Mouse (Mus musculus) hindbrain, embryonic 13.5 days (tissue): ENCODE results near the gene Igsf6. TPM values are rescaled to one million over a fixed set of nuclear protein-coding genes. Genes with fewer than 3 reads are reported as not detected.
"Not testable (repeated sequence)": the region's sequence is repeated elsewhere in the genome, so short reads cannot be mapped to it uniquely, and the experiment has no call there.

Experiments used
- ATAC-seq: fragments of 200-750 bp; cut with Nextera tagmentation; 2 replicates; pipeline ENCODE4 v1.8.0; 2017; ENCODE audit warnings: moderate TSS enrichment; ENCODE audit not compliant: low FRiP score
- H3K27ac ChIP-seq: fragments of 300-500 bp; sonication (generic); 2 replicates; pipeline ENCODE4 v1.5.1; 2015; ENCODE audit warnings: inconsistent platforms, mild to moderate bottlenecking, moderate library complexity
- H3K27me3 ChIP-seq: fragments of 300-500 bp; sonication (generic); 2 replicates; pipeline ENCODE4 v1.6.1; 2015; ENCODE audit warnings: mild to moderate bottlenecking, inconsistent platforms
- H3K36me3 ChIP-seq: fragments of 300-500 bp; sonication (generic); 2 replicates; pipeline ENCODE4 v1.6.1; 2015; ENCODE audit warnings: mild to moderate bottlenecking, inconsistent platforms
- H3K4me1 ChIP-seq: fragments of 300-500 bp; sonication (generic); replicated peaks from 2 replicates; pipeline ENCODE4 v1.6.1; 2015; ENCODE audit warnings: inconsistent platforms
- H3K4me2 ChIP-seq: fragments of 300-500 bp; sonication (generic); 2 replicates; pipeline ENCODE4 v1.6.1; 2015; ENCODE audit warnings: inconsistent platforms, mild to moderate bottlenecking, moderate library complexity
- H3K4me3 ChIP-seq: fragments of 300-500 bp; sonication (generic); 2 replicates; pipeline ENCODE4 v1.5.1; 2015; ENCODE audit warnings: mild to moderate bottlenecking, inconsistent platforms
- H3K9ac ChIP-seq: fragments of 300-500 bp; sonication (generic); 2 replicates; pipeline ENCODE4 v1.6.1; 2015; ENCODE audit warnings: mild to moderate bottlenecking, inconsistent platforms
- H3K9me3 ChIP-seq: fragments of 300-500 bp; sonication (generic); 2 replicates; pipeline ENCODE4 v1.6.1; 2016; ENCODE audit warnings: inconsistent platforms
- WGBS: fragments of 180-500 bp; shearing (Covaris S2); methylation state at CpG from one replicate; pipeline ENCODE4 v1.1.7; 2015; 5-methylcytosine and 5-hydroxymethylcytosine counted together
- polyA plus RNA-seq: library from polyadenylated mRNA; unstranded; fragments of >200 nt; fragmentation: Nextera tagmentation; extraction: Ambion mirVana; gene quantifications from 2 replicates; pipeline ENCODE4 v1.2.1, GENCODE M21; 2015

Gene Igsf6
- polyA plus RNA-seq, 1 experiment from 2014 or later, result 1.2 TPM

GRCm38 (mm10) chr7:121045671-121046453 is 28.5 kb downstream of the Igsf6 start:
- Histone ChIP-seq H3K4me2 (no peak overlapping the region), H3K9me3 (no peaks in the 10 kb centered on the region), H3K27ac (no peak overlapping the region), H3K4me3 (no peak overlapping the region), H3K36me3 (no peaks in the 10 kb centered on the region), H3K9ac (no peak overlapping the region), H3K27me3 (no peaks in the 10 kb centered on the region), H3K4me1 (peaks cover 1% of the 10 kb centered on the region; the same call in 1 of the 2 replicates)
- WGBS, result 89% methylated on average over 6 of the region's 6 CpGs
- ATAC-seq, result no peak

- Histone ChIP-seq H3K9ac (no peak overlapping the region), H3K36me3 (no peaks in the 10 kb centered on the region), H3K27me3 (no peaks in the 10 kb centered on the region), H3K4me2 (no peak overlapping the region), H3K27ac (no peak overlapping the region), H3K4me1 (peaks cover 16% of the 10 kb centered on the region), H3K4me3 (no peak overlapping the region), H3K9me3 (no peaks in the 10 kb centered on the region)
- no peak for ATAC-seq
- 86% methylated on average over 1 of the region's 1 CpGs for WGBS
These were observed 30.1 kb downstream of the Igsf6 start for GRCm38 (mm10) chr7:121044251-121044650.

- Histone ChIP-seq H3K9ac (no peak overlapping the region), H3K9me3 (no peaks in the 10 kb centered on the region), H3K36me3 (no peaks in the 10 kb centered on the region), H3K27ac (no peak overlapping the region), H3K27me3 (no peaks in the 10 kb centered on the region), H3K4me2 (no peak overlapping the region), H3K4me1 (peaks cover 20% of the 10 kb centered on the region), H3K4me3 (no peak overlapping the region)
- WGBS, result 96% methylated on average over 1 of the region's 1 CpGs
- no peak for ATAC-seq
These were observed 30.9 kb downstream of the Igsf6 start for GRCm38 (mm10) chr7:121043510-121043909.

- H3K9ac ChIP-seq, result no peak overlapping the region
- 93% methylated on average over 3 of the region's 3 CpGs for WGBS
- no peaks in the 10 kb centered on the region for H3K36me3 ChIP-seq
- ATAC-seq, result no peak
- no peaks in the 10 kb centered on the region for H3K9me3 ChIP-seq
- no peak overlapping the region for H3K4me3 ChIP-seq
- H3K4me1 ChIP-seq, result peaks cover 23% of the 10 kb centered on the region
- no peak overlapping the region for H3K27ac ChIP-seq
- no peak overlapping the region for H3K4me2 ChIP-seq
- no peaks in the 10 kb centered on the region for H3K27me3 ChIP-seq
These were observed 31.4 kb downstream of the Igsf6 start for GRCm38 (mm10) chr7:121043004-121043403.

- H3K4me3 ChIP-seq, result no peak overlapping the region
- WGBS, result 79% methylated on average over 1 of the region's 1 CpGs
- peaks cover 32% of the 10 kb centered on the region for H3K4me1 ChIP-seq
- no peaks in the 10 kb centered on the region for H3K36me3 ChIP-seq
- H3K9me3 ChIP-seq, result no peaks in the 10 kb centered on the region
- no peak for ATAC-seq
- H3K4me2 ChIP-seq, result no peak overlapping the region
- no peaks in the 10 kb centered on the region for H3K27me3 ChIP-seq
- no peak overlapping the region for H3K27ac ChIP-seq
- no peak overlapping the region for H3K9ac ChIP-seq
These were observed 32.4 kb downstream of the Igsf6 start for GRCm38 (mm10) chr7:121041989-121042388.

- 97% methylated on average over 4 of the region's 4 CpGs for WGBS
These were observed 33.8 kb downstream of the Igsf6 start for GRCm38 (mm10) chr7:121040595-121040994.

GRCm38 (mm10) chr7:121035161-121035721 is 39.1 kb downstream of the Igsf6 start:
- Histone ChIP-seq H3K4me2 (peak overlapping the region; percentile 70), H3K4me3 (peak overlapping the region; percentile 95), H3K9ac (peak overlapping the region; percentile 99), H3K27ac (peak overlapping the region; percentile 99), H3K9me3 (no peaks in the 10 kb centered on the region), H3K4me1 (peaks cover 38% of the 10 kb centered on the region), H3K36me3 (no peaks in the 10 kb centered on the region), H3K27me3 (peaks cover 19% of the 10 kb centered on the region)
- under 1% methylated on average over 24 of the region's 24 CpGs for WGBS
- peak; percentile 39 for ATAC-seq

More at GRCm38 (mm10) chr7:121040595-121040994, 33.8 kb downstream of the Igsf6 start:
- peaks cover 45% of the 10 kb centered on the region for H3K4me1 ChIP-seq
- no peaks in the 10 kb centered on the region for H3K36me3 ChIP-seq
- H3K27me3 ChIP-seq, result no peaks in the 10 kb centered on the region
- no peak overlapping the region for H3K4me3 ChIP-seq
- no peak overlapping the region for H3K4me2 ChIP-seq
- no peak overlapping the region for H3K27ac ChIP-seq
- H3K9me3 ChIP-seq, result no peaks in the 10 kb centered on the region
- no peak overlapping the region for H3K9ac ChIP-seq
- no peak for ATAC-seq

- H3K27ac ChIP-seq, result peak overlapping the region; percentile 99
- no peaks in the 10 kb centered on the region for H3K36me3 ChIP-seq
- 1% methylated on average over 17 of the region's 63 CpGs for WGBS
- H3K4me1 ChIP-seq, result peaks cover 33% of the 10 kb centered on the region
- peaks cover 21% of the 10 kb centered on the region for H3K27me3 ChIP-seq
- peak overlapping the region; percentile 99 for H3K9ac ChIP-seq
- peak overlapping the region; percentile 95 for H3K4me3 ChIP-seq
- peak; percentile 87 for ATAC-seq
- H3K9me3 ChIP-seq, result no peaks in the 10 kb centered on the region
- H3K4me2 ChIP-seq, result peak overlapping the region; percentile 70
These were observed 39.7 kb downstream of the Igsf6 start for GRCm38 (mm10) chr7:121034701-121035141.

GRCm38 (mm10) chr7:121033856-121034652 is 40.3 kb downstream of the Igsf6 start, which contains the start of gene Mettl9:
Gene Mettl9, plus strand, starts transcription at chr7:121034445.
- Histone ChIP-seq H3K4me1 (peaks cover 27% of the 10 kb centered on the region), H3K27ac (peak within 1 kb of the TSS; percentile 99), H3K36me3 (no peaks in the 10 kb centered on the region), H3K4me3 (peak within 1 kb of the TSS; percentile 95), H3K27me3 (peaks cover 25% of the 10 kb centered on the region), H3K4me2 (peak within 1 kb of the TSS; percentile 81), H3K9me3 (no peaks in the 10 kb centered on the region), H3K9ac (peak within 1 kb of the TSS; percentile 99)
- peak; percentile 97 for ATAC-seq
- 2% methylated on average over 40 of the region's 43 CpGs for WGBS

- H3K36me3 ChIP-seq, H3K9ac ChIP-seq, H3K4me1 ChIP-seq, H3K9me3 ChIP-seq, H3K4me2 ChIP-seq, ATAC-seq, H3K4me3 ChIP-seq, H3K27ac ChIP-seq: not testable (repeated sequence)
- H3K27me3 ChIP-seq, result peaks cover 29% of the 10 kb centered on the region
These were observed 44.4 kb downstream of the Igsf6 start for GRCm38 (mm10) chr7:121029947-121030346.

GRCm38 (mm10) chr7:121026300-121026699 is 48.1 kb downstream of the Igsf6 start:
- 68% methylated on average over 3 of the region's 3 CpGs for WGBS
- Histone ChIP-seq H3K27me3 (peaks cover 17% of the 10 kb centered on the region), H3K4me2 (no peak overlapping the region), H3K27ac (no peak overlapping the region), H3K4me3 (no peak overlapping the region), H3K9ac (no peak overlapping the region), H3K9me3 (no peaks in the 10 kb centered on the region), H3K4me1 (no peaks in the 10 kb centered on the region), H3K36me3 (no peaks in the 10 kb centered on the region)
- ATAC-seq, result no peak
